Mouse (Mus musculus): Measurements from ENCODE around the gene Socs7. TPM values are rescaled to one million over a fixed set of nuclear protein-coding genes. Genes with fewer than 3 reads are reported as not detected.

Socs7 gene
- polyA plus RNA-seq, 1 experiment from 2014 or later: 6.9 TPM

DNA sequence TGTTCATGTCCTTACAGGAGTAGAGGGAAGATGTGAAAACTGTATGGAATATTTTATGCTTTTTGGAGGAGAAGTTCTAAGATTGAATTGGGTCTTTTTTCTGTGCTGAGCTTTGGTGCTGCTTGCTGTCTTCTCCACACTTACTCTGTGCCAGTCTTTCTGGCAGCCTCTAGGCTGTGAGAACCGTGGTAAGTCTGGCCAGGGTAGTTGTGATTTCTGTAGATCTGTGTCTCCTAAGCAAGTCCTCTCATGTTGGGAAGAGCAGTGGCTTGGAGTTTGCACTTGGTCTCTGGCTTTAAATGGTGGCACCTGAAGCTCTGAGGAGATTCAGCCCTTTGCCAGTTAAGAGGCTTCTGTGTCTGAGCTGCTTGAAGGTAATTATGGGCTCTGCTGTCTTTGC lies 3.2 kb downstream of the Socs7 start:
- H3K4me1 ChIP-seq (ENCODE audit: control insufficient read depth, insufficient read depth, low read length): peaks cover 27% of the 10 kb centered on the region
- 0 out of 2 replicates have a peak overlapping the region, but pooled peaks have one; percentile 50 for H3K9ac ChIP-seq (replicated peaks; ENCODE audit: low read length)
- no peaks in the 10 kb centered on the region for H3K9me3 ChIP-seq (ENCODE audit: control insufficient read depth, low read length)
- H3K36me3 ChIP-seq (ENCODE audit: control insufficient read depth, insufficient read depth, low read length): no peaks in the 10 kb centered on the region
- DNase-seq (no peak), ATAC-seq (ENCODE audit: low FRiP score, low TSS enrichment) (no peak)
- 74% methylated on average over 1 of the region's 1 CpGs for WGBS
- no peaks in the 10 kb centered on the region for H3K27me3 ChIP-seq (ENCODE audit: control insufficient read depth, insufficient read depth, low read length)
- peak overlapping the region; percentile 98; the same call in 1 of the 2 replicates for H3K4me3 ChIP-seq (replicated peaks; ENCODE audit: low read depth, low read length)
- no peak overlapping the region for H3K27ac ChIP-seq (replicated peaks; ENCODE audit: low read depth, low read length)
- peak overlapping the region; percentile 83 for H3K4me2 ChIP-seq (ENCODE audit: low read length)

DNA sequence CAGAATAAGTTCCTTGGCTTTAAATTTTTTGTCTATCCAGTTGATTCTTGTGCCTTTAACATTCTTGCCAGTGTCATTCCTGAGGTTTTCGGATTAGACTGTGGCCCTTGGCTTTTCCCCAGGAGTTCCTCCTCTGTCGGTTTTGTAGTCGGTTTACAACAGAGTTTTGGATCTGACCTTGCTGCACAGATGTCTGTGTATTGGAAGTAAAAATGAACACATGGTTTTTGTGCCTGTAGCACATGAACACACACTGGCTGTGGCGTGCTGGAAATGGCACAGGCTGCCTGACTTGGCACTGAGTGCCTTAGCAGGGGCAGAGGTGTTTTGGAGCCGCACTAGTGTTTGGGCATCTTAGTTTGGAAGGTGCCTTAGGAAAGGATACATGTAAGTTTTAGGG lies 6.2 kb downstream of the Socs7 start:
- Histone ChIP-seq H3K27me3 (ENCODE audit: control insufficient read depth, insufficient read depth, low read length) (no peaks in the 10 kb centered on the region), H3K27ac (replicated peaks; ENCODE audit: low read depth, low read length) (no peak overlapping the region)
- no peak for ATAC-seq (ENCODE audit: low FRiP score, low TSS enrichment)

DNA sequence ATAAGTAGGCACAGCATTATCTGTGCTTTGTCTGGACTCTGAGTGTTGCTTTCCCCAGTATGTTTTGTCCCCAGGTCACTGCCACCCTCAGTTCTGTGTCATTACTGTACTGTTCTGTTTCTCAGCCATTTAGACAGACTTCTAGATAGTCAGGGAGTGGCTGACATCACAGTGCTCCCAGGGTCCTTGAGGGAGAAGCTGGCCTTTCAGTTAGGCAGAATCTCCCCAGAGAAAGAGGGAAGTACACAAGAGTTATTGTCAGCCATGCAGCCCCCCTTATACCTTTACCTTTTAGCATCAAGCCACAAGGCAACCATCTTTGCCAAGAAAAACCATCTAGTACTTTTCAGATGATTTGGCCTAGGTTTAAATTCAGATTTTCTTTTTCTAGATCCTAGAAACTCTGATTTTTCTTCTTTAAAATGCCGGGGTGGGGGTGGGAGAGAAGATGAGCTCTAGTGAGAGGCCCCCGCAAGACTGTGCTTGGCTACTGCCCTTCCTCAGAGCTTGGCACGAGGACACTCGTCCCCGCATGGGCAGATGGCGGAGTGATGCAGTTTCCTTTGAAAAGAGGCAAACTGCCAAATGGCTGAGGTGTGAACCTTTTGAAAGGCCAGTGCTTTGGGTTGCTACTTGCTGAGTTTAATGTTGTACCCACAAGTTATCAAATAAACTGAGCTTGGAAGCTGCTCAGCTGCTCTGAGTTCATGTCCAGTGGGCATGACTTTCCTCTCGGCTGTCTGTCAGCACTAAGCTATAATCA lies 8.2 kb downstream of the Socs7 start:
- Histone ChIP-seq H3K9me3 (ENCODE audit: control insufficient read depth, low read length) (no peaks in the 10 kb centered on the region), H3K4me1 (ENCODE audit: control insufficient read depth, insufficient read depth, low read length) (peaks cover 11% of the 10 kb centered on the region), H3K4me3 (replicated peaks; ENCODE audit: low read depth, low read length) (no peak overlapping the region), H3K36me3 (ENCODE audit: control insufficient read depth, insufficient read depth, low read length) (peaks cover 14% of the 10 kb centered on the region), H3K27me3 (ENCODE audit: control insufficient read depth, insufficient read depth, low read length) (no peaks in the 10 kb centered on the region), H3K27ac (replicated peaks; ENCODE audit: low read depth, low read length) (no peak overlapping the region), H3K4me2 (ENCODE audit: low read length) (no peak overlapping the region), H3K9ac (replicated peaks; ENCODE audit: low read length) (no peak overlapping the region)
- WGBS: 80% methylated on average over 7 of the region's 7 CpGs
- no peak for ATAC-seq (ENCODE audit: low FRiP score, low TSS enrichment)
- peak; percentile 46 for DNase-seq

More for the DNA sequence above, 6.2 kb downstream of the Socs7 start:
- no peak for DNase-seq
- Histone ChIP-seq H3K9me3 (ENCODE audit: control insufficient read depth, low read length) (no peaks in the 10 kb centered on the region), H3K9ac (replicated peaks; ENCODE audit: low read length) (no peak overlapping the region), H3K4me2 (ENCODE audit: low read length) (no peak overlapping the region), H3K4me3 (replicated peaks; ENCODE audit: low read depth, low read length) (no peak overlapping the region), H3K36me3 (ENCODE audit: control insufficient read depth, insufficient read depth, low read length) (no peaks in the 10 kb centered on the region), H3K4me1 (ENCODE audit: control insufficient read depth, insufficient read depth, low read length) (peaks cover 29% of the 10 kb centered on the region)
- WGBS: 83% methylated on average over 5 of the region's 5 CpGs

DNA sequence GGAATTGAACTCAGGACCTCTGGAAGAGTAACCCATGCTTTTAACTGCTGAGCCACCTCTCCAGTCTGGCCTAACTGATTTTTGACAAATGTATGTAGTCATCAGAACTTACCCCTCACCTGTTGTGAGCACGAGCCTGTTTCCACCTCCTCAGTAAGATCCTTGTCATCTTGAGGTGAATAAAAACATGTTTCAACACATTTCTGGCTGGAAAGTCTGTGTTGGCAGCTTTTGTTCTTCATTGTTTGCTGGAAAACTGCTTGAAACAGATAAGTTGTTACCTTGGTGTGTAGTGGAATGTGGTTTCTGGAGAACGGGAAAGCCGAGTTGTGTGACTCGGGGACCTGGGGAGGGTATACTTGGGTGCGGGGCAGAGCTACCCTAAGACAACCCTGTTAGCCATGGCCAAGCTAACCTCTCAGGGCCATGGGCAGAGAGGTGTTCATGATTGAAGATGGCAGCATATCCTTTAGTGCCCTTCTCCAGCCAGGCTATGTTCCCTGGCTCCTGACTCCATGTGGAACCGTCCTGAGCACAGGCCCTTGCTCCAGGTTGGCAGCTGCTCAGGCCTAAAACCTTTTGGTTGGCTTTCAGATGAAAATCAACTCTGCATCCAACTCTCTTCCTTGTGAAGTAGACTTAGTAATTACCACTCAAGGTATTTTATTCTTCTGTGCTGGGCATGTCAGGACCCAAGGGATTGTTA lies 10.0 kb downstream of the Socs7 start:
- H3K4me2 ChIP-seq (ENCODE audit: low read length): no peak overlapping the region
- no peak for DNase-seq
- H3K36me3 ChIP-seq (ENCODE audit: control insufficient read depth, insufficient read depth, low read length): peaks cover 25% of the 10 kb centered on the region
- H3K27me3 ChIP-seq (ENCODE audit: control insufficient read depth, insufficient read depth, low read length): no peaks in the 10 kb centered on the region
- no peak overlapping the region for H3K9ac ChIP-seq (replicated peaks; ENCODE audit: low read length)
- WGBS: 92% methylated on average over 6 of the region's 6 CpGs
- H3K9me3 ChIP-seq (ENCODE audit: control insufficient read depth, low read length): no peaks in the 10 kb centered on the region
- no peak for ATAC-seq (ENCODE audit: low FRiP score, low TSS enrichment)
- no peak overlapping the region for H3K4me3 ChIP-seq (replicated peaks; ENCODE audit: low read depth, low read length)
- H3K27ac ChIP-seq (replicated peaks; ENCODE audit: low read depth, low read length): no peak overlapping the region
- H3K4me1 ChIP-seq (ENCODE audit: control insufficient read depth, insufficient read depth, low read length): peaks cover 3% of the 10 kb centered on the region; the same call in 1 of the 2 replicates

DNA sequence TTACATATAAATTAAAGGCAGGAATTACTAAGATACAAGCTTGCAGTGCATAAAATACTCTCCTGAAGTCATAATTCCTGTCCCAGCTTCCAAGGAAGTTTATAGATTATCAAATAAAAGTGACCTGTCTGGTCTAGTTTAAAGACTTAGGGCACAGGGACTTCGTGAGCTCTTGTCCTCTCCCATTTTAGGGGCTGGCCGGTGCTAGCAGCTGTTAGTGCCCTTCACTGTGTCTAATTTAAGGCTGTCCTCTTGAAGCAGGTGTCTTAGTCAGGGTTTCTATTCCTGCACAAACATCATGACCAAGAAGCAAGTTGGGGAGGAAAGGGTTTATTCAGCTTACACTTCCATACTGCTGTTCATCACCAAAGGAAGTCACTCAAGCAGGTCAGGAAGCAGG lies 11.1 kb downstream of the Socs7 start:
- 91% methylated on average over 2 of the region's 2 CpGs for WGBS
- Histone ChIP-seq H3K9ac (replicated peaks; ENCODE audit: low read length) (no peak overlapping the region), H3K9me3 (ENCODE audit: control insufficient read depth, low read length) (no peaks in the 10 kb centered on the region), H3K4me2 (ENCODE audit: low read length) (no peak overlapping the region), H3K4me1 (ENCODE audit: control insufficient read depth, insufficient read depth, low read length) (peaks cover 3% of the 10 kb centered on the region; the same call in 1 of the 2 replicates), H3K27me3 (ENCODE audit: control insufficient read depth, insufficient read depth, low read length) (no peaks in the 10 kb centered on the region), H3K36me3 (ENCODE audit: control insufficient read depth, insufficient read depth, low read length) (peaks cover 36% of the 10 kb centered on the region), H3K27ac (replicated peaks; ENCODE audit: low read depth, low read length) (no peak overlapping the region), H3K4me3 (replicated peaks; ENCODE audit: low read depth, low read length) (no peak overlapping the region)
- ATAC-seq (ENCODE audit: low FRiP score, low TSS enrichment) (no peak), DNase-seq (no peak)

DNA sequence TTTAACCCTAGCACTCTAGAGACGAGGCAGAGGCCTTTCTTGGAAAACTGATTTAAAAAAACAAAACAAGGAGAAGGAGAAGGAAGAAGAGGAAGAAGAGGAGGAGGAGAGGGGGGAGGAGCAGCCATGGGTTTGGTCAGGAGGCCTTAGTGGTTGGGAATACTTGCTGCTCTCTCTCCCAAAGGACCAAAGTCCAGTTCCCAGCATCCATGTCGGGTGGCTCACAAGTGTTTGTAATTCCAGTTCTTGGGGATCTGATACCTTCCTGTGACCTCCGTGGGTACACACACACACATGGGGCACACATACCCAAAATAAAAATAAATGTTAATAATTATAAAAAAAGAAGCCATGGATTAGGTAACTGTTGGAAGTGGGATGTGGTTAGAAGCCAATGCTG lies 17.7 kb downstream of the Socs7 start:
- Histone ChIP-seq H3K4me1 (ENCODE audit: control insufficient read depth, insufficient read depth, low read length) (no peaks in the 10 kb centered on the region), H3K9ac (replicated peaks; ENCODE audit: low read length) (no peak overlapping the region), H3K27me3 (ENCODE audit: control insufficient read depth, insufficient read depth, low read length) (no peaks in the 10 kb centered on the region), H3K4me2 (ENCODE audit: low read length) (no peak overlapping the region), H3K36me3 (ENCODE audit: control insufficient read depth, insufficient read depth, low read length) (peaks cover 75% of the 10 kb centered on the region), H3K27ac (replicated peaks; ENCODE audit: low read depth, low read length) (no peak overlapping the region), H3K9me3 (ENCODE audit: control insufficient read depth, low read length) (no peaks in the 10 kb centered on the region), H3K4me3 (replicated peaks; ENCODE audit: low read depth, low read length) (no peak overlapping the region)
- 87% methylated on average over 3 of the region's 3 CpGs for WGBS
- DNase-seq: no peak
- no peak for ATAC-seq (ENCODE audit: low FRiP score, low TSS enrichment)

DNA sequence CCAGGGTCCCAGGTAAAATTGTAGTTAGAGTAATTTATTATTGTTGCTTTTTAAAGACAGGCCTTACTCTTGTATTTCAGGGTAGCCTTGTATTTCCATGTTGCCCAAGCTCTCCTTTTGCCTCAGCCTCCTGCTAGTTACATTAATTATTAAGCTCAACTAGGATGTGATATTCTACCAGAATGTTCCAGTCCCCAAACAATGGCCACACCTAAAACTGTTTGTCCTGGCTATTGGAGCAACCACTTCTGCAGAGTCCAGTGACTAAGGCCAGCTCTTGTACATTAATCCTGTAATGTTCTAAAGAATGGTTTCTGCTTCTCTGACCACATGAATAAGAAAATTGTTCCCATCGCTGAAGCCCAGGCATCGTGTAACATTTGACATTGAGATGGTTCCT lies 20.7 kb downstream of the Socs7 start:
- ATAC-seq (ENCODE audit: low FRiP score, low TSS enrichment) (no peak), DNase-seq (no peak)
- peaks cover 73% of the 10 kb centered on the region for H3K36me3 ChIP-seq (ENCODE audit: control insufficient read depth, insufficient read depth, low read length)
- no peak overlapping the region for H3K9ac ChIP-seq (replicated peaks; ENCODE audit: low read length)
- H3K4me3 ChIP-seq (replicated peaks; ENCODE audit: low read depth, low read length): no peak overlapping the region
- H3K4me2 ChIP-seq (ENCODE audit: low read length): no peak overlapping the region
- 95% methylated on average over 2 of the region's 2 CpGs for WGBS
- no peaks in the 10 kb centered on the region for H3K27me3 ChIP-seq (ENCODE audit: control insufficient read depth, insufficient read depth, low read length)
- no peak overlapping the region for H3K27ac ChIP-seq (replicated peaks; ENCODE audit: low read depth, low read length)
- no peaks in the 10 kb centered on the region for H3K9me3 ChIP-seq (ENCODE audit: control insufficient read depth, low read length)
- H3K4me1 ChIP-seq (ENCODE audit: control insufficient read depth, insufficient read depth, low read length): no peaks in the 10 kb centered on the region

DNA sequence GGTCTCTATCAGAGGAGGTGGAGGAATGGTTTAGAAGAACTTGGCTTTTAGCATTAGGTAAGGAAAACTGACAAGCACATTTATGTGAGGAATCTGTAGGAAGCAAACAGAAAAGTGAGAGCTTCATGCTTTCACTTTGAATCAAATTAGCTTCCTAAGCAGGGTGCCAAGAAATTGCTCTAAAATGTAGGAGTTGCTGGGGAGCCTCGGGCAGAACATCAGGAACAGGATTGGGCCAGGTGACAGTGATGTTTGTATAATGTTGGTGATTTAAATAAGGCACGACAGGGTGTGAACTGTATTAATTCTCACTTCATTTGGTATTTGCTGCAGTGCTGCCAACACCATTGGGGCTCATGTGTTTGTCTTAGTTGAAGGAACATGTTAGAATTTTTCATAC lies 21.4 kb downstream of the Socs7 start:
- WGBS: 62% methylated on average over 2 of the region's 2 CpGs
- H3K9me3 ChIP-seq (ENCODE audit: control insufficient read depth, low read length): no peaks in the 10 kb centered on the region
- H3K36me3 ChIP-seq (ENCODE audit: control insufficient read depth, insufficient read depth, low read length): peaks cover 71% of the 10 kb centered on the region

DNA sequence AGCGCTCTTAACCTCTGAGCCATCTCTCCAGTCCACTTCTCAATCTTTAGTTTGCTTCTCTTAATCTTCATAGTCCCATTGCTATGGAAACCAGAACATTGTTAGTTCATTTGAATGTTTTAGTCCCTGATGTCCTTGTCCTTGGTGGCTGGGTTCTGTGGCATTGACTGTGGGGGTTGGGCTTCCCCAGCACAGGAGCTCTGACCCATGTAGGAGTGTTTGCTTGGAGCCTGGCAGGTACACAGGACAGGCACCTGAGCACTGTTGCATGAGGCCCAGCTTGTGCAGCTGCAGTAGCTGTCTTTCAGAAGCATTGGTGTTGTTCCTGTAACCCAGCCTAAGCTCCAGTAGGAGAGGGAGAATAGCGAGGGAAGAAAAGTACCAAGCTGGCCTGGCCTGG lies 25.5 kb downstream of the Socs7 start:
- ATAC-seq (ENCODE audit: low FRiP score, low TSS enrichment): no peak
- WGBS: 96% methylated on average over 2 of the region's 2 CpGs
- no peak overlapping the region for H3K4me3 ChIP-seq (replicated peaks; ENCODE audit: low read depth, low read length)

More for the DNA sequence above, 21.4 kb downstream of the Socs7 start:
- Histone ChIP-seq H3K27ac (replicated peaks; ENCODE audit: low read depth, low read length) (no peak overlapping the region), H3K9ac (replicated peaks; ENCODE audit: low read length) (no peak overlapping the region), H3K4me2 (ENCODE audit: low read length) (no peak overlapping the region), H3K4me1 (ENCODE audit: control insufficient read depth, insufficient read depth, low read length) (no peaks in the 10 kb centered on the region), H3K4me3 (replicated peaks; ENCODE audit: low read depth, low read length) (no peak overlapping the region), H3K27me3 (ENCODE audit: control insufficient read depth, insufficient read depth, low read length) (no peaks in the 10 kb centered on the region)
- ATAC-seq (ENCODE audit: low FRiP score, low TSS enrichment) (no peak), DNase-seq (no peak)

More for the DNA sequence above, 25.5 kb downstream of the Socs7 start:
- H3K9me3 ChIP-seq (ENCODE audit: control insufficient read depth, low read length): no peaks in the 10 kb centered on the region
- no peak for DNase-seq
- H3K36me3 ChIP-seq (ENCODE audit: control insufficient read depth, insufficient read depth, low read length): peaks cover 83% of the 10 kb centered on the region
- H3K9ac ChIP-seq (replicated peaks; ENCODE audit: low read length): no peak overlapping the region
- no peak overlapping the region for H3K27ac ChIP-seq (replicated peaks; ENCODE audit: low read depth, low read length)
- no peaks in the 10 kb centered on the region for H3K27me3 ChIP-seq (ENCODE audit: control insufficient read depth, insufficient read depth, low read length)
- H3K4me2 ChIP-seq (ENCODE audit: low read length): no peak overlapping the region
- no peaks in the 10 kb centered on the region for H3K4me1 ChIP-seq (ENCODE audit: control insufficient read depth, insufficient read depth, low read length)

Data from midbrain, embryonic 14.5 days (tissue).